Mouse (Mus musculus) E14TG2a.4 (cell line): ENCODE measurements around the gene Slc7a11.

Experiments
- CTCF ChIP-seq: conservative IDR thresholded peaks from 2 replicates; pipeline ENCODE4 v1.5.1; 2014; ENCODE audit warnings: low read length
- NANOG ChIP-seq: IDR thresholded peaks from 2 replicates; pipeline ENCODE4 v1.6.1; 2014; ENCODE audit warnings: borderline replicate concordance, low read length, mixed read lengths
- POU5F1 ChIP-seq: IDR thresholded peaks from 2 replicates; pipeline ENCODE4 v1.6.1; 2014; ENCODE audit warnings: low read length, borderline replicate concordance

GRCm38 (mm10) chr3:49870786-49871185 is 572.6 kb downstream of the Slc7a11 start:
- TF ChIP-seq CTCF: no peak
- no peak for TF ChIP-seq POU5F1
- TF ChIP-seq NANOG: no peak
